Mouse (Mus musculus): Measurements from ENCODE around the gene Dvl3.

- TF ChIP-seq CTCF (IDR thresholded peaks at IDR 0.05; ENCODE audit: extremely low read depth, insufficient read depth, insufficient read length, insufficient replicate concordance) (no peak), POLR2A (IDR thresholded peaks at IDR 0.05; ENCODE audit: low read depth, low read length) (no peak)
Measured at GRCm38 (mm10) chr16:20565075-20565474, 48.3 kb downstream of the Dvl3 start.
